Mouse (Mus musculus) heart, embryonic 16.5 days (tissue): Measurements from ENCODE around the gene Osbpl10. TPM values are rescaled to one million over a fixed set of nuclear protein-coding genes. Genes with fewer than 3 reads are reported as not detected.
A peak's percentile ranks its signal among the peaks of the same experiment; 100 is the strongest.
"Not testable (repeated sequence)": the region's sequence is repeated elsewhere in the genome, so short reads cannot be mapped to it uniquely, and the experiment has no call there.

Source experiments
- ATAC-seq: fragments of 200-750 bp; cut with Nextera tagmentation; replicated peaks from 2 replicates; pipeline ENCODE4 v1.8.0; 2017; ENCODE audit warnings: moderate number of reproducible peaks; ENCODE audit not compliant: insufficient read depth, low FRiP score; ENCODE audit errors: extremely low read depth
- H3K27ac ChIP-seq: fragments of 300-500 bp; sonication (generic); 2 replicates; pipeline ENCODE4 v1.5.1; 2014; ENCODE audit warnings: mild to moderate bottlenecking, low read length, control low read depth, moderate library complexity
- H3K27me3 ChIP-seq: fragments of 300-500 bp; sonication (generic); 2 replicates; pipeline ENCODE4 v1.6.1; 2014; ENCODE audit warnings: low read length, mixed read lengths; ENCODE audit not compliant: control insufficient read depth, insufficient read depth
- H3K36me3 ChIP-seq: fragments of 300-500 bp; sonication (generic); 2 replicates; pipeline ENCODE4 v1.6.1; 2014; ENCODE audit not compliant: control insufficient read depth, insufficient read depth
- H3K4me1 ChIP-seq: fragments of 300-500 bp; sonication (generic); 2 replicates; pipeline ENCODE4 v1.6.1; 2014; ENCODE audit warnings: low read length, mixed read lengths; ENCODE audit not compliant: control insufficient read depth, insufficient read depth
- H3K4me2 ChIP-seq: fragments of 300-500 bp; sonication (generic); 2 replicates; pipeline ENCODE4 v1.6.1; 2014; ENCODE audit warnings: low read depth, mild to moderate bottlenecking, control low read depth, low read length
- H3K4me3 ChIP-seq: fragments of 300-500 bp; sonication (generic); 2 replicates; pipeline ENCODE4 v1.5.1; 2014; ENCODE audit warnings: mild to moderate bottlenecking, control low read depth, low read length
- H3K9ac ChIP-seq: fragments of 300-500 bp; sonication (generic); 2 replicates; pipeline ENCODE4 v1.6.1; 2014; ENCODE audit warnings: low read length, control low read depth
- H3K9me3 ChIP-seq: fragments of 300-500 bp; sonication (generic); replicated peaks from 2 replicates; pipeline ENCODE4 v1.6.1; 2016; ENCODE audit warnings: low read length; ENCODE audit not compliant: control insufficient read depth
- WGBS: fragments of 180-500 bp; shearing (Covaris S2); extraction: QIAGEN DNeasy Blood & Tissue Kit; methylation state at CpG from one replicate; pipeline ENCODE4 v1.1.7; 2014; 5-methylcytosine and 5-hydroxymethylcytosine counted together
- polyA plus RNA-seq: library from polyadenylated mRNA; unstranded; fragments of >200 nt; fragmentation: Nextera tagmentation; extraction: Ambion mirVana; gene quantifications from 2 replicates; pipeline ENCODE4 v1.2.1, GENCODE M21; 2015

Gene Osbpl10
- polyA plus RNA-seq, 1 experiment from 2014 or later: 5.1 TPM

DNA sequence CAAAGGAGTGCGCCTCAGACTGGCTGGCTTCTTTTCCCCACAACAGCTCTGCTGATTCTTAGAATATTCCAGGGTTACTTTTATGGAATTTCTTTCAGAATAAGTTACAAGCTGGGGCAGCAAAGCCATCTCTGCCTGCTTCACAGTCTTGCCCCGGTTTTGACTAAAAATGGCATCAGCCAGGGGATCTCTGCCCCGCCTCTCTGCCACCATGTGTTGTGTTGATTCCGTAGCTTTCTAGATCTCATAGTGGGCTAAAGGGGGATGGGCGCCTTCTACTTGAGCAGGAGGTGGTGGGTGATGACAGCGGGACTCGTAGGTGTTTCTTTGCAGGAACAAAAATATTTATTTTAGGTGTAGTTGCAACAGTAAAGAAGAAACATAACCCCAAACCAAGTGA lies 29.8 kb downstream of the Osbpl10 start:
- WGBS: 70% methylated on average over 7 of the region's 7 CpGs
- H3K9me3 ChIP-seq: peaks cover 7% of the 10 kb centered on the region
- no peak overlapping the region for H3K4me2 ChIP-seq
- ATAC-seq: no peak
- peaks cover 6% of the 10 kb centered on the region for H3K4me1 ChIP-seq
- no peak overlapping the region for H3K4me3 ChIP-seq
- no peak overlapping the region for H3K9ac ChIP-seq
- H3K36me3 ChIP-seq: 0 out of 2 replicates have a peak, but pooled peaks cover 2% of the 10 kb centered on the region
- H3K27me3 ChIP-seq: no peaks in the 10 kb centered on the region
- no peak overlapping the region; the same call in 1 of the 2 replicates for H3K27ac ChIP-seq

DNA sequence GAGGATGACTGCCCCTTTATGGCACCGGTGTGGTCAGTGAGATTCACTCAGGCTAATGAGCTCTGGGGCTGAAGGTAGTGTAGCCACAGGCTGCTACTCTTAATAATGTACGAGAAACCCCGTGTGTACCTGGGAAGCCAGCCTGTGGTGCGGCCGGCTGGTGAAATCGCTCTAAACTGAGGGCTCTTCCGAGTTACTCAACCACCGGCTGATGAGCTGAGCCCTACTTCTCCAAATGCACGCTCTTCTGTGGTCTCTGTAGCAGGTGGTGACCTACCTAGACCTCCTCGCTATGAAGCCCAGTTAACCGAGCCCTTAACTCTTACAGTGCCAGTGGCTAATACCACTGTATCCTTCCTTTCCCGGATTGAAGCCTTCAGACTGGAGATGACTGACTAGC lies 34.0 kb downstream of the Osbpl10 start:
- Histone ChIP-seq H3K9me3 (peaks cover 12% of the 10 kb centered on the region), H3K9ac (no peak overlapping the region), H3K36me3 (0 out of 2 replicates have a peak, but pooled peaks cover 2% of the 10 kb centered on the region), H3K27ac (no peak overlapping the region), H3K4me2 (no peak overlapping the region), H3K4me1 (peaks cover 6% of the 10 kb centered on the region), H3K27me3 (no peaks in the 10 kb centered on the region), H3K4me3 (no peak overlapping the region)
- no peak for ATAC-seq
- WGBS: 59% methylated on average over 12 of the region's 12 CpGs

DNA sequence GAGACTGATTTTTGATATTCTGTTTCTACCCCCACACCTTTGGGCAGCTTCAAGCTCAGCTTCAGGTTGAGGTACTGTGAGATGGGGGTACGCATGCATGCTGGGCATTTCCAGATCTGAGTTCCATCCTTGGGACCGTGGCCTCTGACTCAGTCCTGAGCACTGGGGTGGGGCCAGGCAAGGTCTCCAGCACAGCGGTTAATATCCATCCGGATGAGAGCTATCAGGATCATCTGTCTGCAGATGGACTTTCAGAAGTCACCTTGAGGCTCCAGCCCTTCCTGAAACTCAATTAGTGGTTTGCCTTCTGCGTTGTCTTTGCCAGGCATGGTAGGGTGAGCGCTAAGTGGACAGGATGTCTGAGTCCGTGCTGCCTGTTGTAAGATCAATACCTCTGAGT lies 41.8 kb downstream of the Osbpl10 start:
- Histone ChIP-seq H3K27me3 (no peaks in the 10 kb centered on the region), H3K4me1 (peaks cover 18% of the 10 kb centered on the region), H3K36me3 (no peaks in the 10 kb centered on the region), H3K27ac (no peak overlapping the region), H3K4me2 (no peak overlapping the region), H3K9ac (no peak overlapping the region), H3K4me3 (no peak overlapping the region), H3K9me3 (peaks cover 7% of the 10 kb centered on the region)
- 83% methylated on average over 7 of the region's 7 CpGs for WGBS
- ATAC-seq: no peak

DNA sequence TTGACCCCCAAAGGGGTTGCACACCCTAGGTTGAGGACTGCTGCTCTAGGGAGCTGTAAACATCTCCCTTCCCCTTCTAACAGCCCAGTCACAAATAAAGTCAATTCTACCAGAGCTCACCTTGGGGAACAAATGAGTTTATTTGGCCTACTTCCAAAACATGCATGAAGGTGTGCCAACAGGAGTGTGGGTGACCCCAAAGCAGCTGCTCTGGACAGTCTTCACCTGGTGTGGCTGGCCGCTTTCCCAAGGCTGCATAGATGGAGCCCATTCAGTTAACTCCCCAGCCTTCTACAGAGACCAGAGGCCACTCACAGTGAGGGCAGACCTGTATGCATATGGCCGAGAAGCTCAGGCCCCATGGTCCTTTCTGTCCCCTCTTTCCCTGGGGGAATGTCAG lies 43.0 kb downstream of the Osbpl10 start:
- peaks cover 18% of the 10 kb centered on the region for H3K4me1 ChIP-seq
- no peak overlapping the region for H3K4me2 ChIP-seq
- 87% methylated on average over 2 of the region's 2 CpGs for WGBS
- no peak for ATAC-seq
- no peak overlapping the region for H3K9ac ChIP-seq
- H3K9me3 ChIP-seq: peaks cover 3% of the 10 kb centered on the region; the same call in 1 of the 2 replicates
- H3K36me3 ChIP-seq: no peaks in the 10 kb centered on the region
- no peaks in the 10 kb centered on the region for H3K27me3 ChIP-seq
- no peak overlapping the region for H3K27ac ChIP-seq
- H3K4me3 ChIP-seq: no peak overlapping the region

DNA sequence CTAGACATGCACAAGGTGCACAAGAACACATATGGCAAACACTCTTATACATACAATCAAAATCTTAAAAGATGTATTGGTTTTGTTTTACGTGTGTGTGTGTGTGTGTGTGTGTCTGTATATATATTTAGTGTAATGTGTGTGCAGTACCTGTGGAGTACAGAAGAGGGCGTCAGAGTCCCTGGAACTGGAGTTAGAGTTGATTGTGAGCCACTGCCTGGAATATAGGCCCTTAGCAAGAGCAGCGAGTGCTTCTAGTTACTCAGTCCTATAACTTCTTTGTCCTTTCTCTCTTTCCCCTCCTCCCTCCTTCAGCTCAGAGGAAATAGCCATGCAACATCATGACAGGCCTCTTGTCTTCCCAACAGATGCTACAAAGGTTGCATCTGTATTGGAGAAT lies 44.8 kb downstream of the Osbpl10 start:
- Histone ChIP-seq H3K9me3 (peaks cover 3% of the 10 kb centered on the region; the same call in 1 of the 2 replicates), H3K27me3 (no peaks in the 10 kb centered on the region), H3K36me3 (no peaks in the 10 kb centered on the region), H3K4me1 (peaks cover 18% of the 10 kb centered on the region), H3K4me2 (no peak overlapping the region), H3K4me3 (no peak overlapping the region), H3K27ac (no peak overlapping the region), H3K9ac (no peak overlapping the region)
- 76% methylated on average over 3 of the region's 3 CpGs for WGBS
- ATAC-seq: no peak

DNA sequence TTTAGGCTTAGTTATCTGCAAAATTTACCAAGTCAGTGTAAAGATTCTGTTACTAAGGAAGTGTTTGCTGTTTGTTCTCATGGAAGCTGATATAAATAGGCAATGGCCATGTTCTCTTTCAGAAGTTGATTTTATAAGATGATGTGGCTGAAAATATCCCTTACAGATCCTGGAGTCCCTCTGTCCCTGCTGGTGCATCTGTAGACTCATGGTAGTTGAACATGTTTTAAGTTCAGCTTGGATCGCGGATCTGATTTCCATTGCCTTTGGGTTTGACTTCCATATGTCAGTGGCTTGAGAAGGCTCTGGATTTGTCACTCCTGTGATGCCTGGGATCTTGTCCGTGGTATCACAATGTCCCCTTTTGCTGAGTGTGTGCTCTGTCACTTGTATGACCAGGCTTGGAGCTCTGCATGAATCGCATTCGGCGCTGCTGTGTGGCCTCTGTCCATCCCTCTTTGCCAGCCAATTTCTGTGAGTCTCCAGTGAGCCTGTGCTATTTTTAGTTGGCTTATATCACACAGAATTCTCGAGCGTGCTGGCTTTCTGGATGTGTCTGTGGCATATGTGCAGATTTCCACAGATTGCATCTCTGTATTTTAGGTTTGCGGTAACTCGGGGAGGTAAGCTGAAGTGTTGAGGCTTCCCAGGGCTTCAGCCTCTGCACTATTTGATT lies 45.5 kb downstream of the Osbpl10 start:
- peaks cover 18% of the 10 kb centered on the region for H3K4me1 ChIP-seq
- H3K27me3 ChIP-seq: no peaks in the 10 kb centered on the region
- peak overlapping the region; percentile 67 for H3K27ac ChIP-seq
- peak; percentile 64; the same call in 1 of the 2 replicates for ATAC-seq
- peaks cover 3% of the 10 kb centered on the region; the same call in 1 of the 2 replicates for H3K9me3 ChIP-seq
- H3K36me3 ChIP-seq: no peaks in the 10 kb centered on the region
- no peak overlapping the region for H3K9ac ChIP-seq
- H3K4me2 ChIP-seq: peak overlapping the region; percentile 52
- WGBS: 50% methylated on average over 10 of the region's 10 CpGs
- peak overlapping the region; percentile 13; the same call in 1 of the 2 replicates for H3K4me3 ChIP-seq

DNA sequence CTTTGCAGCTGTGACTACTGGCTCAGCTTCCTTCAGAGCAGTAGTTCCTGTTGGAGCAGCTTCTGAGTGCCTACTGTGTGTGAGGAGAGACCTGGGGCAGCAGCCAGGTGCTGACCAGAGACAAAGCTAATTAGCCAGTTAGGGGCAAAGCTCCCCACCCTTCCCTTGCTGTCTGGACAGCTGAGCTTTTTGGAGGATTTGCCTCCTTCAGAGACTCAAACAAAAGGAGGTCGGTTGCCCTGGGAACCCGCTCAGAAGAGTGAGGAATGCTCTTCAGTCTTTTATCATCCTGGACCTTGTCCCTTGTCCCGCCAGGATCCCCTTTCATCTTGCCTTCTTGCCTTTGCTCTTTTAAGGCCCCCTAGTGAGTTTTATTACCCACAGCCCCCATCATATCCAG lies 50.9 kb downstream of the Osbpl10 start:
- no peak overlapping the region for H3K4me3 ChIP-seq
- H3K4me2 ChIP-seq: no peak overlapping the region
- H3K36me3 ChIP-seq: no peaks in the 10 kb centered on the region
- H3K27me3 ChIP-seq: no peaks in the 10 kb centered on the region
- ATAC-seq: no peak
- no peaks in the 10 kb centered on the region; the same call in 1 of the 2 replicates for H3K9me3 ChIP-seq
- WGBS: 27% methylated on average over 3 of the region's 3 CpGs
- no peak overlapping the region for H3K9ac ChIP-seq
- no peak overlapping the region for H3K27ac ChIP-seq
- peaks cover 6% of the 10 kb centered on the region; the same call in 1 of the 2 replicates for H3K4me1 ChIP-seq

- Histone ChIP-seq H3K4me3 (no peak overlapping the region), H3K9ac (no peak overlapping the region), H3K36me3 (no peaks in the 10 kb centered on the region), H3K27me3 (no peaks in the 10 kb centered on the region), H3K9me3 (no peaks in the 10 kb centered on the region; the same call in 1 of the 2 replicates), H3K4me1 (no peaks in the 10 kb centered on the region), H3K27ac (no peak overlapping the region), H3K4me2 (no peak overlapping the region)
- ATAC-seq: no peak
- WGBS: 77% methylated on average over 4 of the region's 4 CpGs
Measured at GRCm38 (mm10) chr9:115030581-115030980, 52.2 kb downstream of the Osbpl10 start.

- 93% methylated on average over 1 of the region's 1 CpGs for WGBS
- not testable (repeated sequence) for H3K4me2 ChIP-seq, H3K9ac ChIP-seq, H3K36me3 ChIP-seq, ATAC-seq, H3K4me3 ChIP-seq, H3K27me3 ChIP-seq, H3K4me1 ChIP-seq, H3K9me3 ChIP-seq, H3K27ac ChIP-seq
Measured at GRCm38 (mm10) chr9:115031046-115031445, 52.7 kb downstream of the Osbpl10 start.
